Mouse (Mus musculus) testis, postnatal 10 days (tissue): ENCODE measurements around the gene Fank1.

ENCODE experiments used
- DNase-seq: peaks from one replicate; pipeline ENCODE4 v3.0.0; 2021; ENCODE audit warnings: low spot score

Gene Fank1

DNA sequence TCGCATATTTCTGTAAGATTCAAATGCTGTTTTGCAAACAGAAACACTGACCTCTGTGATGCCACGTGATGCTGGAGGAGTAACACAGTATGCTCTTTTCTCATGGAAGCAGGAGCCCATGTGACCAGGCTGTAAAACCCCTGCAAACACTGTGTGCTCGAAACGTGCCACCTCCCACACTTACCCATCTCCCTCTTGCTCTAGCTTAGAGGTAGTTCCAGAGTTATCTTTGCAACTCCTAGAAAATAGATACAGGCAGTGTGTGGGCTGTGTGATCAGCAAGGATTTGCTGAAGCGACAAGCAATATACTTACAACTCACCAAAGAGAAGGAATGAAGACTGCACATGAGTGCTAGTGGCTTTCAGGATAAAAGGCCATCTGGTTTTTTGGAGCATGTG, 8.1 kb upstream of the Fank1 start:
- no peak for DNase-seq

DNA sequence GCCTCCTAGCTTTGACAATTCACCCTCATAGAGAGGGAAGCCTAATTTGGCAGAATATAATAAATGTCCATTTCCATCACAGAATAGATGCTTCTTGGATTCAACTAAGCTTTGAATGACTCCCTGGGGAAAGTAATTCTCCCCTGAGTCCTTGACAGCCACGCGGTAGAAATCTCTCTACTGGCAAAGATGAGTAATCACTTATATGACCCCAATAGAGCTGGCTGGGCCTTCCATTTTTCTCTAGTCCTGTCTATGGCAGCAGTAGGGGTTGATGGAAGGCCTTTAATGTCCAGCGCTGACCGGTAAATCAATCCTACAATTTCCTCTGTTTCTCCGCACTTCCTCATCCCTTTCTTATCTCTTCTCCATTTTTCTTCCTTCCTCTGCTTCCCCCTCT, 1.5 kb upstream of the Fank1 start:
- DNase-seq: no peak

DNA sequence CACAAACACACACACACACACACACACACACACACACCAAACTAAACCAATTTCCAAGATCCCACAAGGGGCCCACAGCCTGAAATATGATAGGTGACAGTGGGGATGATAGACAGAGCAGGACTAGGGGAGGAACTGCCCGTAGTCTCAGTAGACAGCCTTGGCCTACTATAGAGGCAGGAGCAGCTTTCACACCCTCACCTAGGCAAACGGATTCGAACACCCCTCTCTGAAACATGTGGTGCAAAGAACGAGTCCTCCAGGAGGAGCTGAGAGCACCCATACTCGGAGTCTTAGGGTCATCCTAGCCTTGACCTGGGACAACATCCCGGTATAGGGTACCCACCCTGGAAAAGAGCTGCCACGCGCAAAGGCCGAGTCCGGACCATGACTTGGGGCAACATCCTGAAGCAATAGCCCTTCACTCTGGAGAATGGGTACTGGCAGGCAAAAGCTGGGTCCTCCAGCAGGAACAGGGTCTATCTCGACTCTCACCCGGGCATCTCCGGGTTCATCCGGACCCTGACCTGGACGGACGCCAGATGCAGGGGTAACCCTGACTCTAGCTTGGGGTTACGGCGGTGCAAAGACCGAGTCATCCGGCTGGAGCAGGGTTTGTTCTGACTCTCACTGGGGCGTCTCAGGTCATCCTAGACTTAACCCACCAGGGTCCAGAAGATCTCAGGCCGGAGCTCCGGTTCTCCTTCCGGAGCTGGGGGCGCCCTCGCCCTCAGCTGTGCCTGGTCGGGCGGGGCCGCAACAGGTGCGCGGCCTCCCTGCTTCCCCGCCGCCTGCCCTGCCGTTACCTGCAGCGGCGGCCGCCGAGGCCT, 650 bp upstream of the Fank1 start:
- peak; percentile 73 for DNase-seq

DNA sequence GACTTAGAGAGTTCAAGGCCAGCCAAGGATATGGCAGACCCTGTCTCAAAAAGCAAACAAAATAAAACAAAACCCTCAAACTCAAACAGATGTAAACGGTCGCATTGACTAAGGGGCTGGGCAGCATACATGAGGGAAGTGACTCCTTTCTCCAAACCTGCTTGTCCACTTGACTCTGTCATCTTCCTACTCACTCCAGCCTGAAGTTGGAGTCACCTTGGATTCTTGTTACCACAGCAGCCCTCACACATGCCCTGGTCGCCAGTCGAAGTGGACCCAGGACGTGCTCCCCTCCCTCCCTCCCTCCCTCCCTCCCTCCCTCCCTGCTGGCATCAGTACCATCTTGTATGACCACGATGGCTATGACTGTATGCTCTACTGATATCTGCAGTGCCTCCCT, 4.9 kb downstream of the Fank1 start:
- DNase-seq: no peak

DNA sequence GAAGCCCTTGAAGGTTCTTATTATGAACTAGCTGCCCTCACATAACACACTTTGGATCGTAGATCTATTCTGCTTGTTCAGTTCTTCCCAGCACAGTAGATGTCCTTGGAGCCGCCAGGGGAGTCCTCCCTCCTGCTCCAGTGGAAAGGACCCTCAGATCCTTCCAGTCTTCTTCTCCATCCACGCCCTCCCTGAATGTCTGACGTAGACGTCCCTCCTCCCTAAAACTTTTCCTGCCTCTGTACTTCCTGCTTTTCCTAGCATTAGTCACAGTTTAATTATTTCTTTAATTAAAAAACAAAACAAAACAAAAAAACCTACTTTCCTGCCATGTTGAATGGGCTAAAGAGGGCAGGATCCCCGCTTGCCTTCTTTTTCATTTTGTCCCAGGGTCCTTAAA, 5.3 kb downstream of the Fank1 start:
- DNase-seq: no peak

DNA sequence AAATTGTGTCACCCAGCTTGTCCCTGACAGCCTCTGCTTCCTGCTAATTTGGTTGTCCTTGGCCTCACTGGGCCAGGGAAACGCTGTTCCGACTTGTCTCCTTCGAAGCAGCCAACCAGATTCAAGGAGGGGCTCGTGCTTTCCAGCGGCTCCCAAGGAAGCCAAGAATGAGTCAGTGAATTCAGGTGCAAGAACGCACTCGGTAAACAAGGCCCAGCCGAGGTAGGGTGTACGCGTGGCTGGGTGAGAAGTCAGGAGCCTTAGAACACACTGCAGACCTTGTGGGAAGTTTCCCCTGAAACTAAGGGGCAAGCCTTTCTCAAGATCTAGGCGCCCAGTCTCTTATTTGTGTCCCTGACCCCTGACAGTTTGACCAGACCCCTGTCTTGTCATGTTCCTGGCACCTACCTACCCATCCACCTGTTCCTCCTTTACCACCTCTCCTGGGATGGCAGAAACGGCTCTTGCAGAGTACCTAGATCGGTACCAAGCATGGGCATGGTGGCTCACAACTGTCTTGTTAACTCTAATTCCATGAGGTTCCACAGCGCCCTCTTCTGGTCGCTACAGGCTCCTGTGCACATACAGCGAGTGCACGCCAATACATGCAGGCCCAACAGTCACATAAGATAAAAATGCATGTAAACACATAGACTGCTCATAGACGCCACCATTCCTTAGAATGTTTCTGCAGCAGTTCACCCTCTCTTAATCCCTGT, 6.2 kb downstream of the Fank1 start, which contains the start of gene Dhx32:
Gene Dhx32 (minus strand): TSS at position 10 of the 719 bp plus-strand sequence.
- DNase-seq: peak; percentile 90

DNA sequence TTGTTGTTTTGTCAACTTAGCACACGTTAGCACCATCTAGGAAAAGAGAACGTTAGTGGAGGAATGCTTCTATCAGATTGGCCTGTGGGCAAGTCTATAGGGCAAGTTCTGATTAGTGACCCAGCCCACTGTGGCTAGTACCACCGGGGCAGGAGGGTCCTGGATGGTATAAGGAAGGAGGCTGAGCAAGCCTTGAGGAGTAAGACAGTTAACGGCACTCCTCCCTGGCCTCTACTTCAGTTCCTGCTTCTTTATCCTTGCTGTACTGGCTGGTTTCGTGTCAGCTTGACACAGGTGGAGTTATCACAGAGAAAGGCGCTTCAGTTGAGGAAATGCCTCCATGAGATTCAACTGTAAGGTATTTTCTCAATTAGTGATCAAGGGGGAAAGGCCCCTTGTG, 10.9 kb downstream of the Fank1 start:
- DNase-seq: no peak

DNA sequence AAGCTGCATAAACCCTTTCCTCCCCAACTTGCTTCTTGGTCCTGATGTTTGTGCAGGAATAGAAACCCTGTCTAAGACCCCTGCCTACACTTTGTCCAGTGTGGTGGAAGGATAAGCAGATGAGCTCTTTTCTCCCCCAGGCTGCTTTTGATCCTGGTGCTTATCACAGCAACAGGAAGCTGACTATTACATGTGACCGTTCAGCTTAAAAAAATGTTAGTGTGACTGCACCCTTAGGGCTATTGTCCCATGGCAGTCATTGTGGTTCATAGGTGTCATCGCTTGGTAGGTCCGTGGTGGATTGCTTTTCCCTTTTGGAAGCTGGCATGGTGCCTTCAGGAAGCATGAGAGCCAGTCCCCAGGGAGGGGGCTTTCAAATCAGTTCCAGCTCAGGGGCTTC, 11.5 kb downstream of the Fank1 start:
- DNase-seq: no peak

DNA sequence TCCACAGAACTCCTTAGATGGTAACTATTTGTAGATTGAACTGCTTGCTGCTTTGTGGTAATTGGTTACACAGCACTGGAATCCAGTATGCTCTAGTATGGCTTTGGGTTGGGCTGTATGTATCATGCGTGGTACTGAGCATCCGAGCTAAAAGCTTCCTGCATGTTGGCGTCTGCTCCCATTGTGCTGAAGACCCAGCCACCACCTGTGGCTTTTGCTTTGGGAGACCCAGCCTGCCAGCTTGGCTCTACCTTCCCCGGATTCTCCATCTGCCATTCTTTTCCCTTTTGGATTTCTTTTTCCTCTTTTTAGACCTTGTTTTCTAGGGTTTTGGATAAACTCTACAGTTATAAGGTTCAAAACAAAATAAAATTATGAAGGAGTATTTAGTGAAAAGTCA, 13.5 kb downstream of the Fank1 start:
- DNase-seq: no peak

DNA sequence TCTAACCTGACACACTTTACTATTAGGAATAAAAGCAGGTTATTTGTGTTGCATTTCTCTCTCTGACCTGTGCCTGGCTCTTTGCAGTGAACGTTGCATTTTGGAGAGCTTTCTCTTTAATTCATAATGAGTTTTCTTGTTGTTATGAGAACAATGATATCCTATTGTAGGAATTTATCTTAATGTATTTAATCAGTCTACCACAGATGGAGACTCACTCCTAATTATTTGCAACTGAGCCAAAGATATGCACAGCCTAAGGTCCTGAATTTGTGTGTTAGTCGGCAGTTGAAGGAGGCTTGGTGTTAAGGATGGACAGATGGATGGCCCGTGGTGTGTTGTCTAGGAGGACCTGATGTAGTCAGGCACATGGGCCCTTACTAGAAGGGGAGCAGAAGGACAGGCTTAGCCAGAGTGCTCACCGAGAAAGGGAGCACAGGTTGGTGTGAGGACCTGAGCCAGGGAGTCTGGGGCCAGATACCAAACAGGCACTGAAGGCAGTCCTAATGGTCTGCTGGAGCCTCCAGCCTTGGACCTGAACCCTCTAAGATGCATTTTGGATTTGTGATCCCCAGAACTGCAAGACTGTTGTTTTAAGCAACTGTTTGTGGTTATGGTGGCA, 14.1 kb downstream of the Fank1 start:
- no peak for DNase-seq

DNA sequence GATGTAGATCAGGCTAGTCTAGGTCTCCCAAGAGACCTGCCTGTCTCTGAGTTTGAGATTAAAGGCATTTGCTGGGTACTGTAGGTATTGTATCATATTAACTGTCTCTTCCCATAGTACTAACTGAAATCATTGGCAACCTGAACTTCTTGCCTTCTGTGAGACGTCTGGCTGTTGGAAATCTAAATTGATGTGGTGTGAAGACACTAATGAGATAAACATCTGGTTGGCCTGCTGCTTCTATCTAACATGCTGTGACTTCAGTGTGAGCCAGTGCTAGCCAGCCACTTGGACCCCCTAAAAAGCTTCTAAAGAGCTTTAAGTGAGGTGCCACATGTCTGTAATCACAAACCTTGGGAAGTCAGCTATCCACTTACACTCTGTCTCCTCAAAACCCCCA, 16.1 kb downstream of the Fank1 start:
- DNase-seq: no peak

DNA sequence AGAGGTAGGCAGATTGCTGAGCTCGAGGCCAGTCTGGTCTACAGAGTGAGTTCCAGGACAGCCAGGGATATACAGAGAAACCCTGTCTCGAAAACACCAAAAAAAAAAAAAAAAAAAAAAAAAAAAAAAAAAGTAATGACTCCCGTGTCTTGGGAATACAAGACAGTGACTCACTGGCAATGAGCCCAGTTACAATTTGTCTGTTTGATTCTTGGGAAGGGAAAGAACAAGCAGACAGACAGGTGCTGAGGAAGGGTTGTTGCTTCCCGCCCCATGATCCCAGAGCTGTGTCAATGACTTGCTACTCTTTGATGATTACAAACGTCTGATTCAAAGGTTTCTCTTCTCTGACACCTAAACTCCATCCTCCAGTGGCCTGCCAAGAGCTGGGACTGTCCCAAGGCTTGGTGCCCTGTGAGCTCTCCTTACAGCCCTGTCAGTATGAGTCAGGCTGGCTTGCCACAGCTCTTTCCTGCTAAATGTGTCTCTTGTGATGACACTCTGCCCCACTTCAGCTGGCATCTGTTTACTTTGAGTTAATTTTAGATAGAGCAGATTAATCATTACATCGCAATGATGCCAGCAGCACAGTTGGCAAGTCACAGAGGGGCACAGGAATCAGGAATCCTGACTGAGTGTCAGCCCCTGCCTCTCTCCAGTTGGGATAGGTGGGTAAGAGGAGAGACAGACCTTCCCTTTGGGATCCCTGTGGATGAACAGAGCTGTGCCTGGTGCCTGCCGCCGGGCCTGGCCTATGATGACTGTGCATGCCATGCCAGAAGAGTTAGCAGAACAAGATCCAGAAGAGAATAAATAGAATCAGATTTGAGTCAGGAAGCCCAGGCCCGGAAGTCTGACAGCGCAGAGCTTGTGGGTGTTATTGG, 16.8 kb downstream of the Fank1 start:
- no peak for DNase-seq

DNA sequence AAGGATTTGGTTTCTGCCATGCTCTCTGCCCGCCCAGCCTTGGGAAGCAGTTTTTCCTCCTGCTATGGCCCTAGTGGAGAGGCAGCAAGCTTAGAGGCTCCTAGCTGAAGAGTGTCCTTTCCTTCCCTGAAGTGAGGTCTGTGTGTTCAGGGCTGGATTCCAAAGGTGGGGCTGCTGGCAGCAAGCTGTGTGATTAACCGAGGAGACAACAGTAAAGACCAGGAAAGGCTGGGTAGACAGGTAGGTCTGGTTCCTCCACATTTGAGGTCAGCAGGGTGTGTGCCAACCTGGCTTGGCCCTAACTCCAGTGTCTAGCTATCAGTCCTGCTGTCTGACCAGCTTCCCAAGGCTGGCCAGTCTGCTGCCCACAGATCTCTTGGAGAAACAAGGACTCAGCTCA, 18.1 kb downstream of the Fank1 start:
- no peak for DNase-seq

DNA sequence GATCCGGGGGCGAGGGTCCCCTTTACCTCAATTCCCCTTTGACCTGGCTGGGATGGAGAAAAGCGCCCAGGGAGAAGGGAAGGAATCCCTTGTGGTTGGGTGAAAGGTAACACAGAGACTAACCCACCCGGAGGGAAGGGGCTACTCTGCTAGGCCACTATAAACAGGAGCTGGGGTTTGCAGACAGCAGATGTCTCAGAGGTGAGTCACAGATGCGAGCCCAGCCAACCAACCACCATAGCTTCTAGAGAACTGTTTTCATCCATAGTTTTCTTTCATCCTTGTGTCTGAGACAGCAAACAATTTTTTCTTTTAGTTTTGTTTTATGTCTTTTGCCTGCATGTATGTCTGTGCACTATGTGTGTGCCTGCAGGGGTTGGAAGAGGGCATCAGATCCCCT, 23.3 kb downstream of the Fank1 start:
- no peak for DNase-seq

DNA sequence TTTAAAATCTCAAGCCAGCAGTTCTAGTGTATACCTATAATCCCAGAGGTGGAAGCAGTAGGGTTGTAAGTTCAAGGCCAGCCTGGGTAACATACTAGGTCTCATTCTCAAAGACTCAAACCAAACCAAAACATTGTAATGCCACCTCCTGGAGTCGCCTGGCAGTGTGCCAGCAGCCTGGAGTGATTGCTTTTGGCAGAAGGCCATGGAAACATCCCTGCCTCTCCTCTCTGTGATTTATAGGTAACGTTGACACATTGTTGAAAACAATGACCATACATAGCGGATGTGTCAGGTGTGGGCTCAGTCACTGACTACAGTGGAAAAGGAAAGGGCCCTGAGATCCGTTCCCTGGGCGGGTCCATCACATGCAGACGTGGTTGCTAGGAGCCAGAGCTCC, 25.2 kb downstream of the Fank1 start:
- peak; percentile 61 for DNase-seq

DNA sequence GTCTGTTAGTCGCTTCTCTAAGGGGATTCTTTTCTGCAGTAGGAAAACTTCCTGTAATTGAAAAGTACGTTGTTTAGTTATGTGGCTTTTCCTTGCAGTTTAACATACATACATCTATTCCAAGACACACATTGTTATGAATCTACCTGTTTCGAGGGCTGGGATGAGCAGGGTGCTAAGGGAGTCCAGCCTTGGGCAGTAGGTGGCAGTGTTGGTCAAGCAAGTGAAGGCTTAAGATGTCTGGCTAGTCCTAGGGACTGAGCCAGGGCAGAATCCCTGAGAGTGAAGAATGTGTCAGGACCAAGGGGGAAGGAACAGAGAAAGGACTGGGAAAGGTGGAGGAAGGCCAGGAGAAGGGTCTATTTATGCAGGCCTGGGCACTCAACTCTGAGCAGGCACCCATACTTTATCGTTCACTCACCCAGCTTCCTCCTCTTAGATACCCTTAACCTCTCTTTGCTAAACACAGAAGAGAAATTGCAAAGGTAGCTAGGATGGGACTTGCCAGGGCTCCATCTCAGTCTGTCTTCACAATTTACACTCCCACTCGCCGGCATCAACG, 29.0 kb downstream of the Fank1 start:
- peak; percentile 86 for DNase-seq

DNA sequence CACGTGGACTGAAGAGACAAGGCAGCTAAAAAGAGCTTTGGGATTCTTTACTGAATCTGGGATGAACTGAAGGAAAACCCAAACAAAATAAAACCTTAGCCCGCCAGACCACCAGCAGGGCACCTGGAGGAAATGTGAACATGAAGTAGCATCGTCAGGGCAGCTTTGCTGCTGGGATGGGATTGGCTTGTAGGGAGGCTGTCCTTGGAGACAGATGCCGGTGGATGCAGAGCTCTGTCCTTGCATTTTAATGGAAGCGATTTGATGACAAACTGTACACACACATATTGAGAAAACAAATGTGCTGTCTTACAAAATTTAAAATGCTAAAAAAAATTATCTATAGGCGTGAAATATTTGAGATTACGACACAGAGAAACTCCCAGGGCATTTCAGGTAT, 36.3 kb downstream of the Fank1 start:
- DNase-seq: no peak

DNA sequence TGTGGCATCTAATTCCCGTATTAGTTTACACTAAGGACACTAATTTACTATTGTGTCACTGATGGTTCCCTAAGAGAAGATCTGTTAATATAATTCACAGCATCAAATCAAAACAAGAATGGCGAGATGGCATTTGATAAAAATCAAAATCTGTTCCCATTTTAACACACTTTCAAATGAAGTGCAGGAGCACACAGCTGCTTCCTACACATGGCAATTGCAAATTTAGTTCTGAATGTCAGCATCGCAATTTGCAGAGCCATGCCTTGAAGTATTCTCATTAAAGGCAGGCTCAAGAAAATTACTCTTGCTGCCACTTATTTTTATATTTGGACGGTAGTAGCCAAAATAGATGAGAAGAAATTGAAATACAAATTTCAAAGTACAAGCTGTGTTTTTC, 36.7 kb downstream of the Fank1 start:
- no peak for DNase-seq

DNA sequence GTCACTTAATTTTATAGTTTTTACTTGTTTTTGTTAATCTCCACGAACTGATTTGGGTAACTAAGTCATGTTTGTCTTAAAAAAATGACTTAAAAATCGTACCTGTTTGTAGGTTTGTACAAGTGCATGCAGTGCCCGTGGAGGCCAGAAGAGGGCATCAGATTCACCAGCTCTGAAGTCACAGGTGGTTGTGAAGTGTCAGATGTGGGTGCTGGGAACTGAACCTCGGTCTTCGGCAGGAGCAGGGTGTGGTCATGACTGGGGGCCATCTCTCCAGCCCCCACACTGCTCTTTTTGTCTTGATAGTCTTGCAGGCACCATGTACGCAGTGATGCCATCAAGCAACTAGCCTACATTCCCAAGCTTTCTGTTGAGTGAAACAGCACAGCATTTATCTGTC, 47.1 kb downstream of the Fank1 start:
- no peak for DNase-seq

DNA sequence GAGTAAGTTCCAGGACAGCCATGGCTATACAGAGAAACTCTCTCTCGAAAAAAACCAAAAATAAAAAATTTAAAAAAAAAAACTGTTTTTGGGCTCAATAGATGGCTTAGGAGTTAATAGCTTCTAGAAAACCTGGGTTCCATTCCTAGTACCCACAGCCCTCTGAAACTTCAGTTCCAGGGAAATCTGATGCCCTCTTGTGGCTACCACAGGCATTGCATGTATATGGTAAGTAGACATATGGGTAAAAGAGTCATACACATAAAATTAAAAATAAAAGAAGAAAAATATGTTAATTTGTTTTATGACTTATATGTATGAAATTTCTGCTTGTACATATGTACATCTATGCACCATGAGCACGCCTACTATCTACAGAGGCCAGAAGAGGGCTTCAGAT, 47.9 kb downstream of the Fank1 start:
- no peak for DNase-seq

DNA sequence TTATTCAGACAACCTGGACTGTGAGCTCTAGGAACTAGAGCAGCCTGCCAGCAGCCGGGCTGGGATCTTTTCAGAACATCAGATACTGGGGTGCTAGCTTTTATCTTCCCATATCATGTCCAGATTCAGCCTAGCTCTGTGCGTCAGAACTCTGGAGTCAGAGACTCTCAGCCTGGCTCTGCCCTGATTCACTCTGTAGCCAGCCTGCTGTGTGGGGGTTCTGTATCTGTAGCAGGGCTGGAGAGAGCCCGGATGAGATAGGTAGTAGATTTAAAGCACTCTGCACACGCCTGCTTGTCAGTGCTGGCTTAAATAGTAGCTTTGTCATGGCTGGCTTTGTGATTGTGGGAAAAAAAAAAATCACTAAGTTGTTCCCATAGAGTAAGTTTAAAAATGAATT, 51.9 kb downstream of the Fank1 start:
- no peak for DNase-seq

DNA sequence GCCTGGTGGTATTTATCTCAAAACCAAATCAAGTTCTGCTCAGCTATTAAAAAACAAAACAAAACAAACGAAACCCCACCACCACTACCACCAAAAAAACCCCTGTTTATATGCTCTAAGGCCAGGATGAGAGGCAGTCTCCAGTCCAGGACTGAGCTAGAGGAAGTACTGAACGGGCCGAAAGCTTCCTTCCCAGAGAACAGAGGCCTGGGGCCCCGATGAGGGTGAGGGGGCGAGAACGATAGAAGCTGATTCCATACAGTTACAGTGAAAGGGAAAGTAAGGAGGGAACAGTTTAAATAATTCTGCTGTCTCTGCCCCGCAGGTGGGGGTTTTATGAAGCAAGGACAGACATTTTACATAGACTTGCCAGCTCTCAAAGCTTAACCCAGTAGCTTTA, 52.9 kb downstream of the Fank1 start:
- no peak for DNase-seq
